Mouse (Mus musculus) heart, adult 2 months (tissue): ENCODE measurements around the gene Fam166a. TPM values are rescaled to one million over a fixed set of nuclear protein-coding genes. Genes with fewer than 3 reads are reported as not detected.

ENCODE experiments used
- DNase-seq, 2 experiments: peaks; one replicate each; pipeline ENCODE4 v3.0.0; 2021
- H3K27ac ChIP-seq: fragments of 200-600 bp; 2 replicates; pipeline ENCODE4 v1.8.1; 2022
- H3K27me3 ChIP-seq: fragments of 200-500 bp; 2 replicates; pipeline ENCODE4 v1.6.1; 2012; ENCODE audit warnings: mild to moderate bottlenecking, low read length, inconsistent platforms, mixed read lengths; ENCODE audit not compliant: control insufficient read depth, insufficient read depth
- H3K36me3 ChIP-seq: fragments of 200-500 bp; 2 replicates; pipeline ENCODE4 v1.6.1; 2012; ENCODE audit warnings: low read length, inconsistent platforms; ENCODE audit not compliant: control insufficient read depth, insufficient read depth
- H3K4me1 ChIP-seq: fragments of 200-500 bp; 2 replicates; pipeline ENCODE4 v1.6.1; 2011; ENCODE audit warnings: low read length; ENCODE audit not compliant: control insufficient read depth, insufficient read depth
- H3K4me3 ChIP-seq: fragments of 200-600 bp; 2 replicates; pipeline ENCODE4 v1.8.1; 2022
- H3K79me2 ChIP-seq: fragments of 200-500 bp; replicated peaks from 2 replicates; pipeline ENCODE4 v1.6.1; 2012; ENCODE audit warnings: mild to moderate bottlenecking, inconsistent platforms, low read length, moderate library complexity, mixed read lengths; ENCODE audit not compliant: control insufficient read depth, insufficient read depth
- H3K9ac ChIP-seq: fragments of 200-500 bp; 2 replicates; pipeline ENCODE4 v1.6.1; 2012; ENCODE audit warnings: low read depth, mild to moderate bottlenecking, control low read depth, inconsistent platforms, low read length, mixed read lengths
- CTCF ChIP-seq: fragments of 200-600 bp; IDR thresholded peaks from 2 replicates; pipeline ENCODE4 v1.8.1; 2022; ENCODE audit warnings: antibody characterized with exemption, mild to moderate bottlenecking, moderate library complexity
- EP300 ChIP-seq: fragments of 200-500 bp; IDR thresholded peaks from 2 replicates; pipeline ENCODE4 v1.6.1; 2011; ENCODE audit warnings: low read depth, low read length, control low read depth; ENCODE audit not compliant: insufficient read depth
- POLR2A ChIP-seq: fragments of 200-500 bp; IDR thresholded peaks from 2 replicates; pipeline ENCODE4 v1.6.1; 2011; ENCODE audit warnings: mild to moderate bottlenecking, low read depth, low read length, control low read depth; ENCODE audit not compliant: insufficient read depth
- WGBS: fragments of 180-500 bp; shearing (Covaris S2); methylation state at CpG from one replicate; pipeline ENCODE4 v1.1.7; 2018; 5-methylcytosine and 5-hydroxymethylcytosine counted together
- intact Hi-C: fragments of 180-260 bp; cut with DNase I; formaldehyde crosslinking; loops from one replicate; pipeline ENCODE4 v1.15.1; 2025
- polyA plus RNA-seq: library from polyadenylated mRNA; depleted of rRNA; stranded (reverse); fragments of >200 nt; gene quantifications from 2 replicates; pipeline ENCODE4 v1.2.3, GENCODE M21; 2012
- total RNA-seq, 2 experiments: library from RNA; stranded (reverse); gene quantifications; 2 replicates each; pipeline ENCODE4 v1.2.3; 2021

Gene Fam166a
- total and polyA plus RNA-seq, 3 experiments = 0.21 TPM; not detected in 2

GRCm38 (mm10) chr2:25223681-25224491 is 5.3 kb downstream of the Fam166a start:
- Histone ChIP-seq H3K79me2 (no peaks in the 10 kb centered on the region), H3K4me1 (peaks cover 4% of the 10 kb centered on the region), H3K36me3 (peaks cover 3% of the 10 kb centered on the region; the same call in 1 of the 2 replicates), H3K27me3 (no peaks in the 10 kb centered on the region), H3K9ac (peak overlapping the region; percentile 90), H3K27ac (peak overlapping the region; percentile 98), H3K4me3 (peak overlapping the region; percentile 85)
- DNase-seq = peak; percentile 85 to 91
- whole genome bisulfite sequencing = under 1% methylated on average over 53 of the region's 53 CpGs
- TF ChIP-seq EP300 = no peak
- TF ChIP-seq POLR2A = no peak
- no peak for TF ChIP-seq CTCF
- intact Hi-C loops = loop anchor here (1.0 kb wide), 1 partner anchor 13 kb away; the partner anchor contains the start of gene Nelfb

DNA sequence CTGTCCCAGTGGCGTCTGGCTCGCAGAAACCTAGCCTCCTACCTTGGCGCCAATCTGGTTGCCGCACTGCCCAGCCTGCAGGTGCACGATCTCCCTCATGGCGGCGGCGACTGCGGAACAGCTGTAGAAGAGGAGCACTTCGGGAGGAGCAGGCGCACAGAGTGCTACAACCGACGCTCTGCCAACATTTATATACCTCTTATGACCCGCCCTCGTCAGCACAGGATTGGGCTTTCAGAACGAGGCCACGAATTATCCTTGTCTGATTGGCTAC is 5.9 kb downstream of the Fam166a start, which contains the start of gene Tubb4b:
TSS of gene Tubb4b (minus strand) at position 211 of the 274 bp plus-strand sequence.
- Histone ChIP-seq H3K27ac (peak within 1 kb of the TSS; percentile 98), H3K4me1 (peaks cover 5% of the 10 kb centered on the region), H3K4me3 (peak within 1 kb of the TSS; percentile 85), H3K79me2 (no peaks in the 10 kb centered on the region), H3K9ac (peak within 1 kb of the TSS; percentile 90), H3K36me3 (peaks cover 3% of the 10 kb centered on the region; the same call in 1 of the 2 replicates), H3K27me3 (no peaks in the 10 kb centered on the region)
- TF ChIP-seq CTCF = peak; percentile 37
- TF ChIP-seq EP300 = peak; percentile 79; the same call in 1 of the 2 replicates
- peak; percentile 100 for TF ChIP-seq POLR2A
- intact Hi-C loops = loop anchor here (1.0 kb wide), 1 partner anchor 13 kb away; the partner anchor contains the start of gene Nelfb
- WGBS = under 1% methylated on average over 17 of the region's 17 CpGs
- no peak for DNase-seq

DNA sequence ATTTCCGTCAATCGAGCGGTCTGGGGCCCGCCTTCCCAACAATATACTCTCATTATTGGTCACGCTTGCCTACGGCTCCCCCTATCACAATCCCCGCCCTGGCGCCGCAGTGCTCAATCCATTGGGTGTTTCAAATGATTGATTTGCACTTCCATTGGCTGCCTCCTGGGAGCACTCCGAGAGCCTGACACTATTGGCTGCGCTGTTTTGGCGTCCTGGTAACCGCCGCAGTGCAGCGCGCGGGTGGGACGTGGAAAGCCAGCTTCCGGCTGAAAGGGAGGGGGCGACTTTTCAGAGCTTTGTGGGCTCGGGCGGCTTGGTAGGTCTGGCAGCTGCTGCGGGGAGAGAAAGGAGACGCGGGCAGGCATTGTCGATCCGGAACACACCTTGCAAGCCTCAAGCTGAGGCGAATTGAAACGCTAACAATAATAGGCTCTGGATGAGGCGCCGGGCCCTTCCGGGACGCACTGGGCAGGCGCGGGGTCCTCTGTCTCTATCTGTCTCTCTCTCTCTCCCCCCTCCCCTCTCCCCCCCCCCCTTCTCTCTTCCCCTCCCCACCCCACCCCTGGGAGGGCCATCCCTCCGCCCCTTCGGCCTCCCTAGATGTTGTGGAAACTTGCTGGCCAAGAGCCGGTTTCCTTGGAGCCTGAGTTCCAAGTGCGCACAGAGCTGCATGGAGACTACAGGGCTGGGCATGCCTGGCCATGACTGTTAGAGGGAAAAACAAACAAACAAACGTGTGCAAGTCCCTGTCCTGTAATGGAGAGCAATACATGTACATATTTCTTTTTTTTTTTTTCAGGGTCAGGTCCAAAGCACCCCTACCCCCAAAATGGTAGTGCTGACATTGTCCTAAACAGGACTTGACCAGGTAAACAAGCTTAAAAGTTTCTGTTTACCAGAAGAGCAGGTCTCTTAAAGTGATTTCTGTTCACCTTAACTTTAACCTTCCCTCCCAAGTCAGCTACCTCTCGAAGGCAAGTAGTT is 6.5 kb downstream of the Fam166a start:
- WGBS = 2% methylated on average over 41 of the region's 41 CpGs
- intact Hi-C loops = loop anchor here (1.0 to 5.0 kb wide), 3 partner anchors 14 to 47 kb away; partner anchors contain the start of genes Anapc2, Nelfb, Ssna1 and Tor4a
- Histone ChIP-seq H3K79me2 (no peaks in the 10 kb centered on the region), H3K36me3 (peaks cover 3% of the 10 kb centered on the region; the same call in 1 of the 2 replicates), H3K27ac (peak overlapping the region; percentile 95), H3K9ac (peak overlapping the region; percentile 74), H3K4me1 (peaks cover 5% of the 10 kb centered on the region), H3K27me3 (no peaks in the 10 kb centered on the region), H3K4me3 (peak overlapping the region; percentile 58)
- DNase-seq = peak; percentile 93 to 99
- TF ChIP-seq CTCF (peak; percentile 6; the same call in 1 of the 2 replicates), POLR2A (peak; percentile 60; the same call in 1 of the 2 replicates), EP300 (0 out of 2 replicates have a peak, but pooled peaks have one; percentile 33)

DNA sequence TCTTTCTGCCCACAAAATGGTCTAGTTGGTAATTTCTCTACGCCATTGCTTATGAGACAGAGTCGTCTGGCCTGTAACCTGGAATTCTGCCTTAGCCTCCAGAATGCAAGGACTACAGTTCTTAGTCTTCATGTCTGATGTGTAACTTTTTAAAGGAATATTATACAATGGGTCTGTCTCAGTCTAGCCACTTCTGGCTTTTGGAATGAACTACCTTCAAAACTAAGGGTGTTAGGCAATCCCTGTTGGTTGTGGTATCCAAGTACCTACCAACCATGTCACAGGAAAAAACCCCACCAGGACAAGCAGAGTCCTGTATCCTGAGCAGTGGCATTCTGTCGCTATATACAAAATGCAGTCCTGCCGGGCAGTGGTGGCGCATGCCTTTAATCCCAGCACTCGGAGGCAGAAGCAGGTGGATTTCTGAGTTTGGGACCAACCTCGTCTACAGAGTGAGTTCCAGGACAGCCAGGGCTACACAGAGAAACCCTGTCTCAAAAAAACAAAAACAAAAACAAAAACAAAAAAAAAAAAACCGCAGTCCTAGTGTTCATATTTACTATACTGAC is 7.3 kb downstream of the Fam166a start:
- no peak for TF ChIP-seq EP300
- no peak for TF ChIP-seq POLR2A
- no peak for TF ChIP-seq CTCF
- H3K79me2 ChIP-seq = no peaks in the 10 kb centered on the region
- WGBS = 80% methylated on average over 8 of the region's 8 CpGs
- H3K4me1 ChIP-seq = peaks cover 5% of the 10 kb centered on the region
- DNase-seq = no peak
- no peaks in the 10 kb centered on the region for H3K27me3 ChIP-seq
- peak overlapping the region; percentile 58; the same call in 1 of the 2 replicates for H3K4me3 ChIP-seq
- H3K36me3 ChIP-seq = peaks cover 3% of the 10 kb centered on the region; the same call in 1 of the 2 replicates
- intact Hi-C loops = loop anchor here (1.0 to 5.0 kb wide), 2 partner anchors 30 to 46 kb away; partner anchors contain the start of genes Anapc2, Ssna1 and Tor4a
- peak overlapping the region; percentile 95 for H3K27ac ChIP-seq
- no peak overlapping the region for H3K9ac ChIP-seq

DNA sequence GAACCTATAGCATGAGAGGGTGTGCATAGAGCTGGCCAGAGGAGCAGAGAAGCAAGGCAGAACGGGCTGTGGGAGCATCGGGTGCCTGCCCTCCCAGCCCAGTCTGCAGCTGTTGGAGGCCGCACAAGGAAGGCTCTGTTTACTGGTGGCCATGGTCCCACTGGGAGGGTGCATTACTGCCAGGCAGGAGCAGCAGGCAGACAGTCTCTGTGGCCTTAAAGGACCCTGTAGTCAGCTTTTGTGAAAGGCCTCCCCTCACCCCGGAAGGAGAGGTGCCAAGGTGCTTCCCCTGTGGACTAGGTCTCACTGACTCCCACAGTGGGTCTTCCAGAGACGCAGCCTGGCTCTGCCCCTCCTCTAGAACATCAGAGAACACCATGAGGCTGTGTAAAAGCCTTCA is 8.3 kb downstream of the Fam166a start:
- TF ChIP-seq EP300 (no peak), POLR2A (no peak), CTCF (no peak)
- Histone ChIP-seq H3K27ac (no peak overlapping the region), H3K4me3 (no peak overlapping the region), H3K79me2 (no peaks in the 10 kb centered on the region), H3K9ac (no peak overlapping the region), H3K27me3 (no peaks in the 10 kb centered on the region), H3K36me3 (peaks cover 3% of the 10 kb centered on the region; the same call in 1 of the 2 replicates), H3K4me1 (peaks cover 5% of the 10 kb centered on the region)
- intact Hi-C loops = loop anchor here (5.0 kb wide), 1 partner anchor 45 kb away; the partner anchor contains the start of genes Anapc2 and Ssna1
- DNase-seq = no peak
- 77% methylated on average over 5 of the region's 5 CpGs for WGBS
